Mouse (Mus musculus): ENCODE results near the gene Rnf180.

The Rnf180 gene

DNA sequence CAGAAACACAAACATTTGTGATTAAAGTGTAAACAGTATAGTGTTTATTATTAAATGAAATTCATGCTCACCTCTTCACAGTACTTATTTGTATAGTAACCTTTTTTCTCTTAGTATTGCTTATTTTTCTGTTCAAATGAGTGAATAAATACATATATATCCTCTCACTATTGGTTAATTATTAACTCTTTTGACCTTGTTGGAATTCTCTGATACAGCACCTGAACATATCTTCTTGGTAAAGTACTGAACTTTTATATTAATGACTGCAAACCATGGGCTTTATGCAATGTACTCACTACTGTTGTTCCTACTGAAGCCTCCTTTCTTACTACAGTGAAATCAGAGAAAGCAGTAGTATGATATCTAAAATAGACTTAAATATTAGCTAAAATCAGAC, 173.0 kb downstream of the Rnf180 start:
- no peak for DNase-seq

DNA sequence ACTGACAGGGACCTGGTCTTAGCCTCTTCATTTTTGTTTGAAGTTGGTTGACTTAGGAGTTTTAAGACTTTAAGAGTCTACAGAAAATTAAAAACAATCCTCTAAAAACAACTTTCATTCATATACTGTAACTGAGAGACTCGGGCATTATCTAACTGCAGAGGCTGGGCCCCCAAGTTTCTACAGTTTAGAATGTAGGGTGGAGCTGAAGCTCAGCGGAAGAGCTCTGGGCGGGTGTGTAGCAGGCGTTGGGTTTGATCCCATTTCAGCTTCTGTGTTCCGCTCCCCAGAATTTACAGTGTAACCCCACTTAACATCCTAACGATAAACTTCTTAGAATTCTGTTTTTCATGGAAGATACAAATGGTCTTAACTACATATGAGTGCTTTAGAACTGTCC, 183.0 kb downstream of the Rnf180 start:
- DNase-seq = no peak

DNA sequence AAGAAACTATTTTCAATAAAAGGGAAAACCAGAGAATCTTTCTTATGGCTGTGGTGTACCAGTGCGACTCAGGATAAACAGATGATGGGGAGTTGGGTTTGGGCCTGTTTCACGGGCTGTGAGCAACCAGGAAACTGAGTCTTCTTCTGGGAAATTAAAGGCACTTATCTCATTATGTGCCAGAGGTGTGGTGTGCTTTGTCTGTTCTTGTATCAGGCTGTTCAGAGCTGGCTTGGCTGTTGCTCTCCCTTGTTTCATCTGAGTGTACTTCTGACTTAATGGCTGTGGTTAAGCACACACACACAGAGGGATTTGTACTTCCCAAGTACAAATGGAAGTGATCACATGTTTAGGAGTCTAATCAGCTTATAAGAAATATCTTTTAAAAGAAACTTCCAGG, 190.2 kb downstream of the Rnf180 start:
- no peak for DNase-seq

DNA sequence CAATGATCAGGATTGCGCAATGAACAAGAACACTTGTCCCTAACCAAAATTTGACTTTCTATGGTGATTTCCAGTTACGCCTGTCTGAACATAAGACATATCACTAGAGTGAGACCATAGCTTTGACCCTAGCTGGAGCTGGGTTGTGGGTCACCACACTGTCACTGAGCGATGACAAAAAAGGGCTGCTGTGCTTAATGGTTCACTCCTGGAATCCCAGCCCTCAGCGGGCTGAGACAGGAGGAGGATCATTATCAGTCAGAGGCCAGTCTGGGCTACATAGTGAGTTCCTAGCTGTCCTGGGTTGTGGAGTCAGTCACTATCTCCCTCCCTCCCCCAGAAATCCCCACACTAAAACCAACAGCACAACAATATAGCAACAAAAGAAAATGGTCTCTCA, 193.9 kb downstream of the Rnf180 start:
- DNase-seq = no peak

DNA sequence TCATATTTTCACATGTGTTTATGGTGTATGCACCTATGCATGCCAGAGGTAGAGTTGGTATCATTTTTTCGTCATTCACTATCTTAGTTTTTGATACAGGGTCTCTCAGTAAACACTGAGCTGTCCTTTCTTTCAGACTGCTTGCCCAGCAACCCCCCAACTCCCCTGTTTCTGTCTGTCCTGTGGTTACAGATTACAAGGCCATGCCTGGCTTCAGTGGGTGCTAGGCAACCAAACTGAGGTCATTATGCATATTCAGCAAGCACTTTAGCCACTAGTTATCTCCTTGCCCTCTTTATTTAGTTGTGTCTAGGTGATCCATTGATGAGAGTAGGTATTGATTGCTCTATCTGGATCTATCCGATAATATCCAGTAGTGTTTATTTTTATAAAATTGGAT, 198.3 kb downstream of the Rnf180 start:
- no peak for DNase-seq

DNA sequence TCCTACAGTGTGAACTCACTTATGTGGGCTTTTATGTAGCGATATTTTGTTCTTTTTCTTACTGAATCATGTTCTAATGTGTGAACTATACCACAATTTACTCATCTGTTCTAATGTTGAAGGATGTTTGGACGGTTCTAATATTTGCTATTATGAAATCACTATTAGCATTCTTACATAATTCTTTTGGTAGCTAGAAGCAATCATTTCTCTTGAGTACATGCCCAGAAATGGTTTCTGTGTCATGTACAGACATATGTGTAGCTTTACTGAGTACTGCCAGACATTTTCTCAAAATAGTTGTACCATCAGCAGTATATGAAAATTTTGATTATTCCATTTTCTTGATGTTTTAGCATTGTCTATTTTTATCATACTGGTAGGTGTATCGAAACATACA, 205.3 kb downstream of the Rnf180 start:
- no peak for DNase-seq

DNA sequence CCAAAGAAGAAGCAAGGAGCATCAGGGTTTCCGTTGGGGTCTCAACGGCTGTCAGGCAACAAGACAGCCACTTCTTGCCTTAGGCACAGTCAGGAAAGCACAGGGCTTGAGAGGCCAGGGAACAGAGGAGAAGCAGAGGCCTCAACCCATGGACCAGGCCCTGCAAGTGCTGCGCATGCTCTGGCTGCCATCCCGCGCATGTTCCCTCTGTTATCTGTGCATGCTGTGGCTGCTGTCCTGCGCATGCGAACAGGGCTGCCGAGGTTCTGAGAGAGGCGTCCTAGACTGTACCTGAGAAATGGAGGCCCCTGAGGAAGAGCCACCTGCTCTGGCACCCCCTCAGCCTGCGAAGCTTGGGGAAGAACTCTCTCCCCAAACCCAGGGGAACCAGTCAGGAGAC, 212.8 kb downstream of the Rnf180 start, which contains the start of gene 4933425L06Rik:
TSS of gene 4933425L06Rik (plus strand) at position 261 of the 400 bp plus-strand sequence.
- no peak for DNase-seq
